Mouse (Mus musculus) layer of hippocampus, postnatal 25 days (tissue): ENCODE results near the gene Hsd17b2. TPM values are rescaled to one million over a fixed set of nuclear protein-coding genes. Genes with fewer than 3 reads are reported as not detected.

Experiments used
- DNase-seq, 2 experiments: peaks; one replicate each; pipeline ENCODE4 v3.0.0; 2022; ENCODE audit warnings: mixed read lengths in 2 of 2, low spot score in 1 of 2; ENCODE audit errors: extremely low spot score in 1 of 2
- total RNA-seq, 2 experiments: library from RNA; stranded (reverse); gene quantifications; 2 replicates each; pipeline ENCODE4 v1.2.3; 2021

Gene Hsd17b2
- total RNA-seq, result under 1 TPM in 1 of 2 experiments, not detected in 1; 0.22 TPM

DNA sequence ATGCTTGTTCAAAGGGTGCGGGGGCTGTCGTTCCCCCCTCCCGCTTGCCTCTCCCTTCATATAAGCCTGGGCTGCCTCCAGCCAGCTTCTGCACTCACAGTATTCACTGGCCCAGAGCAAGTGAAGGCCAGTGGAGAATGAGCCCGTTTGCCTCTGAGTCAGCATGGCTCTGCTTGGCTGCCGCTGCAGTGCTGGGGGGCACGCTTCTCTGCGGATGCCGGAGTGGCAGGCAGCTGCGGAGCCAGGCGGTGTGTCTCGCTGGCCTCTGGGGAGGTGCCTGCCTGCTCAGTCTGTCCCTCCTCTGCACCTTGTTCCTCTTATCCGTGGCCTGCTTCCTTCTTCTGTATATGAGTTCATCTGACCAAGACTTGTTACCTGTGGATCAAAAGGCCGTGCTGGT lies at the start of gene Hsd17b2:
TSS of gene Hsd17b2 (plus strand) at position 46 of the 400 bp plus-strand sequence.
- DNase-seq, result no peak

DNA sequence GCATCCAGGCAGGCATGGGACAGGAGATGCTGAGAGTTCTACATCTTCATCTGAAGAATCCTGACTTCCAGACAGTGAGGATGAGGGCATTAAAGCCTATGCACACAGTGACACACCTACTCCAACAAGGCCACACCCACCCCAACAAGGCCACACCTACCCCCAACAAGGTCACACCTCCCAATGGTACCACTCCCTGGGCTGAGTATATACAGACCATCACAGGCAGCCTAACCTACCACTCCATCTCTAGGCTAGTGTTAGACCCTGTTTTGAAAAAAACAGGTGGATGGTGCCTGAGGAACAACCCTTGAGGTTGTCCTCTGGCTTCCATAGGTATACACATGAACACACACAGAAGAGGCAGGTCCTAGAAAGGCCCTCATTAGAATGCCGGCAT lies 49.4 kb upstream of the Hsd17b2 start:
- no peak for DNase-seq

DNA sequence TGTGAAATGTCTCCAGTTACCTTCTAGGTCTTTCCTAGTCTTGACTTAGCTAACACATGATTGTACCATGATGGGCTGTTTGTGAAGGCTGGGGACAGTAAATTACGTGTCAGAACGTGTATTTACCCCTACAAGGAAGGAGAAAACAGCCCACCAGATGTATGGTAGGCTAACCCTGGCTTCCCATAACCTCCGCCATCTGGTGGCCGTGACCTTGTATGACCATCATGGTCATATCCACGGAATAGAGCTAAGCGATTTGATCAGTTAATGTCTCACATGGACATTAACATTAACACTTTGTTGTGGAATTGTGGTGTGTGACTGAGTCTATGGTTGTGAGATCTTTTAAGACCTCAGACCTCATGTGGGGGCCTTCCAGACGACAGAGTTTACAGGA lies 42.7 kb upstream of the Hsd17b2 start:
- no peak for DNase-seq

DNA sequence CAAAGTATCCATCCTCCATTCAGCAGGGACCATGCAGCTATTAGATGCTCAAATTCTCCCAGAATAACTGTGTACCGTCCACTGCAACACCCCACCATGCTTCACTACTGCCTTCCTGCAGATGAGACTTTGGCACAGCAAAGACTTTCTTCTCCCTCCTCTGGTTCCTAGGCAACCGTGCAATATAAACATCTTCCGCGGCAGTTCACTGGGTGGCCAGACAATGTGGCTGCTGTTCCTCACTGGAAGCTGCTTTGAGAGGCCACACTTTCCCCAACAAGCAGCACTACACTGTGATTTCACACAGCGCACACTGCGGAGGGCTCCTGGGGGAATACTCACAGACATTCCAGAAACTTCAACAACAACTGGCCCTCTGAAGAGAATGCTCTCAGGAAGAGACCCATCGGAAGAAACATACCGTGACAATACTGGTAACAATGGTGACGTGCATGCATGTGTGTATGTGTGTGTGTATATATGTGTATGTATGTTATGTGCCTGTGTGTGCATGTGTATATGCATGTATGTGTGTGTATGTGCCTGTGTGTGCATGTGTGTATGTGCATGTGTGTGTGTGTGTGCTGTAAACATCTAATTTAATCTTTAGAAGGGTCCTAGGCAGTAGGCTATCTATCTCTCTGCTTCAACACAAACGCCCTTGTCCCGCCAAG lies 41.2 kb upstream of the Hsd17b2 start:
- DNase-seq, result peak in 1 of 2 experiments; percentile 6

DNA sequence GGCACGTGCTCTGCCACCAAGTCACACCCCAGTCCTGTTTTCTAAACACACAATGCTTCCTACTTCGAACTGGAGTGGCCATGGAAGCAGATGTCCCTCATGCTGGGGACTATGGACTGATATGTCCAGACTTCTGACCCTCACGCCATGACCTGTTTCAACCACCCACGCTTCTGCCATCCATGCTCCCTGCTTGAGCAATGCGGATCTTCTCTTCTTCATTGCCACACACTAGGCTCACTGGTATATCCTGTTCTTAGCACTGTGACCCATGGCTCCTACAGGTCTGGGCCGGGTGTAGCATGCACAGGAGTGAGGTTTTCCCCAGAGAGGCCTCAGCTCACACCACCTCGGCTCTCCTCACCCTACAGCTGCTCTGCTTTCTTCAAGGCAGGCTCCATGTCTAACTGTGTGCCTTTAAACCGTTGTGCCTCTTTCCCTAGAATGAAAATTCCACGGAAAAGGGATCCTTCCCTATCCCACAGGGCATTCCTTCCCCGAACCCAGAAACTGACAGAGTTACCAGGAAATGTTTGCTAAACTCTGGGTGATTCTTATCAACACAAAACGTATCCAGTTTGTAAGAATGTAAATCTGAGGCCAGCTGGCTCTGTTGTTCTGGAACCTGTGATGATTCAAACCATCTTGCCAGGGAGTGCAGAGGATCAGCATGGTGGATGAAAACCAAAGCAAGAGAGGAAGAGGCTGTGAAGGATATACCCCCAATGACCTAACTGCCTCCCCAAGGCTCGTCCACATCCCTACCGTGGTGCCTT lies 34.2 kb upstream of the Hsd17b2 start:
- no peak for DNase-seq

DNA sequence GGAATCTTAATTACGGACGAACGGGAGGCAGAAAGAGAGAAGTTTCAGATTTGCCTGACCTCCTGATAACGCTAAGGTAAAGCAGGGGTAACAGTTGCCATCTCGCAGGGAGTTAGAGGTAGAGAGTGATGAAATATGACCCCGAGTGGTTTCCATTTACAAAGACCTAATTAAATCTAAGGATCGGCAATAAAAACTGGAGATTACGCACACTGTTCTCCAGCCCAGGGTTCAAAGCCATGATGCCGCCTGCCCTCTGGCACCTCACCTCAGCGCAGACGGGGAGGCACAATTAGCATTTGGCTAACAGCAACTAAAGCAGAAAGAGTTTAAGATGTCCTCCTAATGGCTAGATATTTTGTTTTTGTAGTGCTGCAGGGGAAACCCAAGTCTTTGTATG lies 31.2 kb upstream of the Hsd17b2 start:
- DNase-seq, result no peak

DNA sequence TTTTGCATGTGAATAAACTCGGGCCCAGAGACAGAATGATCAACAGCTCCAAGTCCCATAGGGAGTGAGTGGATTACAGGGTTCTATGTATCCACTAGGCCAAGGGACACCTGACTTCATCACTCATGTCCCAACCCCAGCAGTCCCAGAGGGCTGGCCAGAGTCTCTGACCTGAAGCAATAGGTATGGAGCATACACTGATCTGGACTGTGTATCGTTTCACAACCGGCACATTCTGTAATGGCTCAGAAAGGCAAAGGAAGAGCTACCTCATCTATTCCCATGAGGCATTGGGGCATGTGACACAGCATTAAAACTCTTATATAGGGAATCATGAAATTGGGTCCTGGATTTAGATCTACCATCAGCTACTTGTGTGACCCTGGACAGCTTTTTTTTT lies 29.1 kb upstream of the Hsd17b2 start:
- no peak for DNase-seq

DNA sequence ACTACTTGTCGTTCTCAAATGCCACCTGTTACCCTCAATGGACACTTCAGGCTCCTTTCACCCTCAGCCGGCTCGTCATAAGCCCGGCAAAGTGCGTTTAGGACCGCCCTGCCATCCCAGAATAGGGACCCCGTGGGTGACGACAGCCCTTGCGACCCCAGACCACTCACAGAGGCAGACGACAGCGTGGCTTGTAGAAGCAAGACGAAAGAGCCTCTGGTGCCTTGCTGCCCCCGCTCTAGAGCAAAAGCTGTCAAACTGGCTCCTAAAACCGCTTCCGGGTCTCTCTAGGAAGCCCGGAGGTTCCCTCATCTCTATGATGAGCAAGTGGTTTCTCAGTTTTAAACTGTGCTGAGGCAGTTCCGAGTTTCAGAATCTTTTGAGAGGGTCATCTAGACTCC lies 28.3 kb upstream of the Hsd17b2 start, which contains the start of gene Sdr42e1:
TSS of gene Sdr42e1 (minus strand) at position 260 of the 401 bp plus-strand sequence.
- DNase-seq, result peak; percentile 34 to 53

DNA sequence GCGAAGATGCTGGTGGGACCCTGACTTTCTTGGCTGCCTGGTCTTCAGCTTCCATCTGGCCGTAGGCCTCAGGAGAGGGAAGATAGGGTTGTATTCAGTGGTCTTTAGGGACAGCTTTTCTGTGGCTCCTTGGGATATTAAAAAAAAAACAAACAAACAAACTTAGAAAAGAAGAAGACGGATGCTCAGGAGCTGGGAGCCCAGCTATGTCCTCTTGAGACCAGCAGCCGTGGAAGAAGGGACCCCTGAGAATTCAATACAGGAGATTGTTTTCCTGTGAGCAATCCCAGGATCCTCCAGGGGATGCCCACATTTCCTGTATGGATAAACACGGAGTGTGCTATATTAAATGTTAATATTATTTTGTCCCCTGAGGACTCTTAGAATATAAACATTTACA lies 26.5 kb upstream of the Hsd17b2 start:
- DNase-seq, result no peak

DNA sequence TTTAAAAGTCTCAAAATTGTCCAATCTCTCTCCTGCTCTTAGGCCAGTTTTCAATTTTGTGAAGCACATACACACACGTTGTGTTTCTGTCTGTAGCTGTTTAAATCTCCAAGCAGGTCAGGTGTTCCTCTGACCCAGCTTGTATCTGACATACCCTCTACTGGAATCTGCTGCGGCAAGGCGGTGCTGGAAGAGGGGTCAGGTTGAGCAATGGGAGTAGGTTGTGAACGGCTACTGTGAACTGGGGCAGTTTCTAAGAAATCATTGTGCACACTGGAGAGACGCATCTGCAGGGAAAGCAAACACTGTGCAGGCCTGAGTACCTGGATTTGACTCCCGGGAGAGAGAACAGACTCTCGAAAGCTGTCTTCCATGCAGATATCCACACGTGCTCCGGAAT lies 25.2 kb upstream of the Hsd17b2 start:
- no peak for DNase-seq

DNA sequence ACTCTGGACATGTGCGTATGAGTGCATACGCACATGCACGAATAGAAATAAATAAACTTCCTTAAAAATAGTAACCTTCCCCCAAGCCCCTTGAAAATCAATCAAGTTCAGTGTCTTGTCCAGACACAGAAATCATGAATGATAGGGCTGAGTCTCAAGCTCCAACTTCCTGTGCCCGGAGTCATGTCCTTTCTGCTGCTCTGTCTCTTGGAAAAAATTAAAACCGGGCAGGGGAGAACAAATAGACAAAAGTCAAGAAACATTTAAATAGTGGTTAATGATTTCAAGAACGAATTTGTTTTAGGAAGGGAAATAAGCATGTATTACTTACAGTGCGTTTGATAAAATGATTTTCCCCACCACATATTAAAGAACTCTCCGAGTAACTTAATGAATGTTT lies 24.7 kb upstream of the Hsd17b2 start:
- DNase-seq, result no peak

DNA sequence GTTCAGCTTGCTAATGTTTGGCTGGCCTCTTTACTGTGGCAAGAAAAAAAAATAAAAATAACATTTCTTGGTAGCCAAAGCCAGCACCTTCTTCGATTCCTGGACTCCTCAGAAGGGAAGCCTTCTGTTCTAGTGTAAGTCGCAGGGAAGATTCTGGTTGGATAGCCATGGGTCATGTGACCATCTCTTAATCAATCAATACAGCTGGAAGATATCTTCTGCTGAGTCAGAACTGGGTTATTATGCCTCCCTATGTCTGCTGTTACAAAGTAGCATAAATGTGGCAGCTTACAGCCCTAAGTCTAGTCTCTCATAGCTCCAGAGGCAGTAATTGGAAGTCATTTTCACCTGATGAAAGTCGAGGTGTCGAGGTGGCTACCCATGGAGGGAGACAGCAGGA lies 23.1 kb upstream of the Hsd17b2 start:
- no peak for DNase-seq

DNA sequence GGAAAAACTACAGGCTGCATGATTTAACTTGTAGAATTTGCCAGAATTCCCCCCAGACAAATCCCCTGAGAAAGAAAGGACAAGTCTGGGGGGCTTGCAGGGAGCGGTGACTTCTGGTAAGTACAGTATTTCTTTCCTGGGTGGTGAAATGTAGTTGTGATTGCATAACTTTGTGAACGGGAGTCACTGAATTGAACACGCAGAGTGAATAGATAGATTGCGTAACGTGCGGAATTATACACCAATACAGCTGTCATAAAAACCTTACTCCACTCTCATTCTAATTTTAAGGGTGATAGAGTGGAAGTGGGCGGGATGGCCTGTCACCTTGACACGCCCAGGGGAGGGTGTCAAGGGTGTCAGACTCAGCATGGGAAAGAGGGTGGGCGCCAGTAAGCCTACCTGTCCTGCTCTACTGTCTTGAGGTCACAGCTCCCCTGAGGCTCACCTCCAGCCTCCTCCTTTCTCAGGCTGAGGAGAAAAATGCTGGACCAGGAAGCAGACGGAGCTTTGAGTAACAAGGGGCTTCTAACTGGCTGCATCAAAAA lies 17.7 kb upstream of the Hsd17b2 start:
- no peak for DNase-seq

DNA sequence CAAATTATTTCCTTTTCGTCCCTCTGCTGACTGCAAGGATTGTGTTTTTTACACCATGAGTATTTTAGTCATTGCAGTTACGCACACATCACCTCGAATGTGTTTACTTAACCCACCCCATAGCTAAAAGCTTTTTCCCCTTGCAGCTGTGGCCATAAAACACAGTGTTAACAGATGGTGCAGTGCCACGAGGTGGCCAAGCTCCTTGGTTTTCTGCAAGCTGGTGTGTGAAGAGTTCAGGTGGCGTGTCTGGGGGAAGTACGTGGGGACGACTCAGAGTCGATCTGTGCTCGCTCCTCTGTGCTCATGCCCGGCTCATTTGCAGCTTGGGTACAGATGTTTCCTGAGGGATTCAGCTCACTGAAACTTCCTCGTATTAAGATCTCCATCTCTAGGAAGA lies 17.2 kb upstream of the Hsd17b2 start:
- DNase-seq, result no peak

DNA sequence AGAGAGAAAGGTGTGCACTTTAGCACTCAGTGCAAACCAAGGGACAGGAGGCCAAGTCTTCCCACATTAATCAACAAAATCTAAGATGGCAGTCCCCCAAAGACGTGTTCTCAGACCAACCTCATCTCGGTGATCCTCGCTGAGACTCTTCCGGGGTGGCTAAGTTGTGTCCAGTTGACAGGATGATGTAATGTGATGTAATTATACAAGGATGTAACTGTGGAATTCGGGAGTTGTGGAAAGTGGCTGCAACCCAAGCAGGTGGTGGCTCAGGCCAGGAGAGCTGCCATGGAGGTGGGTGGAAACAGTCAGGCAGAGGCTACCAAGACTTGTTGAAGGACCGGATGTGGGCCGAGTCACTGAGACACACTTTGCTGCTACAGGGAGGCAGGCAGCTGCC lies 13.8 kb upstream of the Hsd17b2 start:
- no peak for DNase-seq

DNA sequence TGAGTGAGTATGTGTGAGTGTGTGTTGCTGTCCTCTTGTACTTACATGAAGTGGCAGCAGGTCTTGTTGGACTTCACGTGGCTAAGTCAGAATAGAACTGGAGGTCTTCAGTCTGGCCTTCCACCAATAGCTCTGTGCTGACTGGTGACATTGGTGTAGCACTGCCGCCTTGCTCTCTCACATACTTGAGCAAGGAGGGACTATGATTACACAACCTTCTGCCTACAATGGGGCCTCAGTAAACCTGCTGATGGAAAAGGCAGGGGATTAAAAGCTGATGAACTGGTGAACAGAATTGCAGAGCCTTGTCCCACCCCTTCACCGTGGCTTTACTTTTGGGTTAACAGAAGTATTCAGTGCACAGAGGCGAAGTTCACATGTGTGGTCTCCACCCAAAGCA lies 9.6 kb upstream of the Hsd17b2 start:
- no peak for DNase-seq

DNA sequence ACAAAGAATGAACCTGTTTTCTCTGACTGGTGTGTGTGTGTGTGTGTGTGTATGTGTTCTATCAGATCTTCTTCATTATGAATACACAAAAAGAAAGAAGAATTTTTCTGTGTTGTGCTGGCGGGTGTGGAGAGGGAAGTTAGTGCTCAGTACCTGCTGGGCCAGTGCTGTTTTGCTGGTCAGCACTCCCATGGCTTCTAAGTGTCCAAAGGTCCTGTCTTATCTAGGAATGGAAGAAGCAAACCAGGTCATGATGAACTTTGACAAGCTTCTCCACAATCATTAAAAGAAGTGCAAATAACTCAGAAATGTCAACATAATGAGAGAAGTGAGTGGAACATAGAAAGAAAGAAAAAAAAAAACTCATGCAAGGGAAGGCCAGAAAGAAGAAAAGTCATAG lies 6.1 kb upstream of the Hsd17b2 start:
- no peak for DNase-seq

DNA sequence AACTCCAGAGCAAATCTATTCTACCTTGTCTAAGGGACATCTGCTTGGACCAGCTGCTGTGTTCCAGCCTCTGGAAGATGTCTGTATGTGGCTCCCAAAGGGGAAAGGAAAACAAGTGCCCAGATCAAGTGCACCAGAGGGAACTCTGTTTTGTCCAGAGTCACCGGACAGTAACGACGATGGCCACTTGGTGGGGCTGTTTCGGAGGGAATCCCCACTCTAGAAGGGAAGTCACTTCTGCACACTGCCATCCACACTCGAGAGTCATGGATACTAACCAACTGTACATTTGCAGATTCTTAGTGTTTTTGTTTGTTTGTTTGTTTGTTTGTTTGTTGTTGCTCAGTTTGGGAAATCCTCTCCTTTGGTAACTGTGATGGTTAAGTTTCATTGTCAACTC lies 4.5 kb upstream of the Hsd17b2 start:
- DNase-seq, result peak in 1 of 2 experiments; percentile 51

DNA sequence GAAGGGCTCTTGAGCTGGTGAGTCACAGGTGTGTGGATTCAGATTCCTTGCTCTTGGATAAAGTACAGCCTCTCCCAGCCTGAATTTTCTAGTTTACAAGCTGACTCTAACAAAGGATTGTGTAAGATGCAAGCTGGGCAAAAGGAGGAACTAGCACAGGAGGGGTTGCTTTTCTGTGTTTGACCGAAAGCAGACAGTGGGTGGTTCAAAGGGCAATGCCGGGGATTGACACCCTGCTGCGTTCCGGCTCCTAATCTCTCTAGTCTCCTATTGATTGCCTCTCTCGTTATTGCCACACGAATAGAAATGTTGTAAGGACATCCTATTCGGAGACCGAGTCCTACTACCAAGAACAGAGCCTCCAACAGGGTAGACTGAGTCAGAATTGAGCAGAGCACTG lies 1.0 kb upstream of the Hsd17b2 start:
- DNase-seq, result no peak

DNA sequence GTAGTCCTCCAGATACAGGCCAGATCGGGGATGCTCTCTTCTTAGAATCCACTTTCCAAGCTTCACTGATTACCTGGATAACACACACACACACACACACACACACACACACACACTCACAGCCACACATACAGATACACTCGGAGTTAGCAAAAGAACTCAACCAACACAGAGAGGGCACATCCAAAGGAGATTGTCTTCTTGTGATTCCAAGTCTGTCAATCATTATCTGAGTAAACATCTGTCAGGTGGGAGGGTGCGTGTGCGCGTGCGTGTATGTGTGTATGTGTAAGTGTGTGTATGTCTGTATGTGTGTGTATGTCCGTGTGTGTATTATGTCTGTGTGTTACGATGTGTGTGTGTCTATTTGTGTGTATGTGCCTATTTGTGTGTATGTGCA lies 458 bp upstream of the Hsd17b2 start:
- no peak for DNase-seq

DNA sequence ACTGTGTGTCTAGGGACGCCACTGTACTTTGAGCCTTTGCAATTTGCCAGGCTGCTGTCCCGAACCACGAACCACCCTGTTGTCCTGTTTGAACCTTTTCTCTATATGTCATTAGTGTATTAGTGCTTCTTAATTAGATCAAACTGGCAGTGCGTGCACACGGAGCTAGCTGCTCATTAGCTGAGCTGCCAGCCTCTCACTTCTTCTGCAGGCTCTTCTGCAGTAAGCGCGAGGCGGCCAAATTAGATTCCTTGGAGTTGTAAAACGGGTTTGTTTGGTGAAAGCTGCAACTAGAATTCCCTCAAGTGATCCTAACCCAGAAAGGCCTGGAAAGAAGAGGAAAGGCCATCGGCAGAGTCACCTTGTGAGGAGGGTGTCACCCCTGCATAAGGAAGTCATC lies 997 bp downstream of the Hsd17b2 start:
- no peak for DNase-seq

DNA sequence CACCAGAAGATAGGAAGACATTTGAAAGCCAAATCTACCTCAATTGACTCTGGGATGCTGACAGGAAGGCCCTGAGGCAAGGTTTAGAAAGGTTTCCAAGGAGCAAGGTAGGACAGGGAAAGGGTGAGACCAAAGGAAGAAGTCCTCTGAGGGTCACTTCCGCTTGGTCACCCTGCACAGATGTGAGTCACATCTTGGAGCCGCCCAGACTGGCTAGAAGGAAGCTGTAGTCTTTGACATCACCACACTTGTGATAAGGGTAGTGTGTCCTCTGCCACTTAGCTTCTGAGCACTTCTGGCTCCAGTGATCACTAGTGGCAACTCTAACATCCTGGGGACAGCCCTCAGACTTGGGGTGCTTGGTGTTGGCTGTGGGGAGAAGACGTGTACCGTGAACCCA lies 4.4 kb downstream of the Hsd17b2 start:
- DNase-seq, result no peak
